Mouse (Mus musculus) liver, embryonic 14.5 days (tissue): ENCODE measurements around the gene Clcn5. TPM values are rescaled to one million over a fixed set of nuclear protein-coding genes. Genes with fewer than 3 reads are reported as not detected.

ENCODE experiments used
- ATAC-seq: fragments of 200-750 bp; cut with Nextera tagmentation; 2 replicates; pipeline ENCODE4 v1.8.0; 2017; ENCODE audit warnings: moderate number of reproducible peaks, mild to moderate bottlenecking, moderate library complexity; ENCODE audit not compliant: insufficient read depth
- DNase-seq, 3 experiments: peaks; one replicate each; pipeline ENCODE4 v3.0.0-alpha.2; 2012 to 2013; ENCODE audit warnings: low read depth in 3 of 3, low spot score in 3 of 3
- H3K27ac ChIP-seq: fragments of 300-500 bp; sonication (generic); 2 replicates; pipeline ENCODE4 v1.5.1; 2014; ENCODE audit warnings: moderate library complexity, mild to moderate bottlenecking, control low read depth, inconsistent platforms
- H3K27me3 ChIP-seq: fragments of 300-500 bp; sonication (generic); 2 replicates; pipeline ENCODE4 v1.6.1; 2014; ENCODE audit warnings: mild to moderate bottlenecking, low read length, moderate library complexity; ENCODE audit not compliant: control insufficient read depth, insufficient read depth
- H3K36me3 ChIP-seq: fragments of 300-500 bp; sonication (generic); replicated peaks from 2 replicates; pipeline ENCODE4 v1.6.1; 2014; ENCODE audit warnings: low read depth; ENCODE audit not compliant: control insufficient read depth, insufficient read depth
- H3K4me1 ChIP-seq, 2 experiments: fragments of 200-500 bp in 1 of 2; fragments of 300-500 bp in 1 of 2; sonication (generic) in 1 of 2; replicated peaks; 2 replicates each; pipeline ENCODE4 v1.6.1; 2012 to 2014; ENCODE audit warnings: antibody characterized with exemption in 1 of 2, inconsistent platforms in 1 of 2, low read length in 1 of 2; ENCODE audit not compliant: control insufficient read depth in 2 of 2, insufficient read depth in 2 of 2
- H3K4me2 ChIP-seq: fragments of 300-500 bp; sonication (generic); 2 replicates; pipeline ENCODE4 v1.6.1; 2014; ENCODE audit warnings: low read depth, mild to moderate bottlenecking, control low read depth, moderate library complexity
- H3K4me3 ChIP-seq, 2 experiments: fragments of 200-500 bp in 1 of 2; fragments of 300-500 bp in 1 of 2; sonication (generic) in 1 of 2; 2 replicates each; pipeline ENCODE4 v1.5.1; 2012 to 2014; ENCODE audit warnings: low read depth in 2 of 2, low read length in 2 of 2, mild to moderate bottlenecking in 2 of 2, control low read depth in 1 of 2, inconsistent platforms in 1 of 2, moderate library complexity in 1 of 2; ENCODE audit not compliant: insufficient read depth in 1 of 2
- H3K9ac ChIP-seq: fragments of 300-500 bp; sonication (generic); replicated peaks from 2 replicates; pipeline ENCODE4 v1.6.1; 2014; ENCODE audit warnings: mild to moderate bottlenecking, control low read depth, moderate library complexity
- H3K9me3 ChIP-seq: fragments of 300-500 bp; sonication (generic); 2 replicates; pipeline ENCODE4 v1.6.1; 2016; ENCODE audit warnings: low read length, mixed read lengths; ENCODE audit not compliant: control insufficient read depth
- CTCF ChIP-seq: IDR thresholded peaks from 2 replicates; pipeline ENCODE4 v1.5.1; 2016; ENCODE audit warnings: antibody characterized with exemption, low read depth, control low read depth
- EP300 ChIP-seq: IDR thresholded peaks from 2 replicates; pipeline ENCODE4 v1.6.1; 2016; ENCODE audit warnings: antibody characterized with exemption, low read depth
- WGBS: fragments of 180-500 bp; shearing (Covaris S2); extraction: QIAGEN DNeasy Blood & Tissue Kit; methylation state at CpG from one replicate; pipeline ENCODE4 v1.1.7; 2014; ENCODE audit not compliant: insufficient replicate concordance; 5-methylcytosine and 5-hydroxymethylcytosine counted together
- polyA plus RNA-seq, 2 experiments: library from polyadenylated mRNA; depleted of rRNA in 1 of 2; stranded (reverse) in 1 of 2; unstranded in 1 of 2; fragments of >200 nt; fragmentation: Nextera tagmentation in 1 of 2; extraction: Ambion mirVana in 1 of 2; gene quantifications; 2 replicates each; pipeline versions ENCODE4 v1.2.1 to v1.2.3; 2012 to 2014

The Clcn5 gene
- polyA plus RNA-seq, 2 experiments, result 2.2 to 3.4 TPM

DNA sequence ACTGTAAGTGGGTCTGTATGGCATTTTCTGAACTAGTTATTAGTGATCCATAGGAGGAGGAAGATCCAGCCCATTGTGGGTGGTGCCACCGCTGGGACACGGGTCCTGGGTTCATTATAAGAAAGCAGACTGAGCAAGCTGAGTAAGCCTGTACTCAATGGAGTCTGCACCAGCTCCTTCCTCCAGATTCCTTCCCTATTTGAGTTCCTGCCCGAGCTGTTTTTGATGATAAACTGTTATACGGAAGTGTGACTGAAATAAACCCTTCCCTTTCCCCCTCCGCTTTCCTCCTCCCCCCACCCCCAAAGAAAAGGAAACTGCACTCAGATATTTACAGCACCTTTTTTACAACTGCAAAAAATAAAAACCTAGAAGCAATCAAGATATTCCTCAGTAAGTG is 115.1 kb downstream of the Clcn5 start:
- no peak for TF ChIP-seq CTCF
- no peak for TF ChIP-seq EP300
- no peaks in the 10 kb centered on the region for H3K9me3 ChIP-seq
- H3K27ac ChIP-seq, result no peak overlapping the region
- no peak for DNase-seq
- no peaks in the 10 kb centered on the region for H3K4me1 ChIP-seq
- no peaks in the 10 kb centered on the region for H3K27me3 ChIP-seq
- H3K9ac ChIP-seq, result no peak overlapping the region
- WGBS, result 21% methylated on average over 5 of the region's 5 CpGs
- H3K36me3 ChIP-seq, result no peaks in the 10 kb centered on the region
- H3K4me3 ChIP-seq, result no peak overlapping the region
- no peak for ATAC-seq
- no peak overlapping the region for H3K4me2 ChIP-seq

DNA sequence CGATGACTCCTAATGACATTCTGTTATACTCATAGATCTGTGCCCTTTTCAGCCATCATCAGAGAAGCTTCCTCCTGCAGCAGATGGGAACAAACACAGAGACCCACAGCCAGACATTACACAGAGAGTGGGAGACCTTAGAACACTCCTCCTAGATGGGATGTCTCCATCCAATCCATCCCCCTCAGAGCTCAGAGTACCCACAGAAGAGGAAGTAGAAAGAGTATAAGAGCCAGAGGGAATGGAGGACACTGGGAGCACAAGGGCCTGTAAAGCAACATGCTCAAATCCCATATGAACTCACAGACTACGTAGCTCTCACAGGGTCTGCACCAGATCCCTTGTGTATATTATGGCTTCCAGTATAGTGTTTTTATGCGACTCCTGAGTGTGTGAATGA is 115.6 kb downstream of the Clcn5 start:
- Histone ChIP-seq H3K9me3 (no peaks in the 10 kb centered on the region), H3K36me3 (no peaks in the 10 kb centered on the region), H3K27me3 (no peaks in the 10 kb centered on the region), H3K4me3 (no peak overlapping the region), H3K27ac (no peak overlapping the region), H3K4me1 (no peaks in the 10 kb centered on the region), H3K9ac (no peak overlapping the region), H3K4me2 (no peak overlapping the region)
- ATAC-seq (no peak), DNase-seq (no peak)
- WGBS, result 75% methylated on average over 3 of the region's 3 CpGs
- no peak for TF ChIP-seq CTCF
- no peak for TF ChIP-seq EP300

DNA sequence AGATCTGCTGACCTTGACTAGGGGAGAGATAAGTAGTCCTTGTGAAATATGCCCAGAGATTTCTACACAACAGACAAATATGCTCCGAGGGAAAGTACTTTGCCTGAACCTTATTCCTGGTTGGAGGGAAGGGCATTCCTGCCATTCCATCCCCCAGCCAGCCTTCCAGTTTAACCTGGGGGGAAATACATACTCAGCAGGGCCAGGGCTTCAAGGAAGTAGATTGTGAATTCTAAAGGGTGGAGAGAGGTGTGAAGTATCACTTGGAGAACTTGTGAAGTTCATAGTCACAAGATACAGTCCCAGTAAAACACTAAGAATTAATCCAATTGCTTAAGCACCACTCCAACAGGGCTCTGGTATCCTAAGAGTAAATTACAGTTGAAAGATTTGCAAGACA is 121.3 kb downstream of the Clcn5 start:
- WGBS, result 48% methylated on average over 1 of the region's 1 CpGs
- Histone ChIP-seq H3K4me3 (no peak overlapping the region), H3K27me3 (no peaks in the 10 kb centered on the region), H3K4me2 (no peak overlapping the region), H3K9ac (no peak overlapping the region), H3K9me3 (no peaks in the 10 kb centered on the region), H3K4me1 (no peaks in the 10 kb centered on the region), H3K27ac (no peak overlapping the region), H3K36me3 (no peaks in the 10 kb centered on the region)
- DNase-seq, result no peak
- no peak for TF ChIP-seq EP300
- no peak for ATAC-seq

DNA sequence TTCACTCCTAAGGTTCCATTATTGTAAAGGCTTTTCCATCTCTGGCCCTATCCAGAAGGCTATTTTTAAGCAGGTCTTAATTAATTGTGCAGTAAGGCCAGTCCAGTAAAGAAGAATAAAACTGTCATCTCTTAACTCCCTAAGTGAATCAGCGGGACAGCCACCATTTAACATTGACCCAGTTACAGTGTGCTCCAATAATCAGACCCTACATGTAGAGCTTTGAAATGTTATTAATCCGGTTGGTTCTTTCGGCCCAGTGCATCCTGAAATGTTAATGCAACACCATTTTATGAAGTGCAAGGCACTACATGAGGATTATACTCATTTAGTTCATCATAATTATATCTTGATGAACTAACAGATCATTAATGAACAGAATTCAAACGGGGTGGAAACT is 128.3 kb downstream of the Clcn5 start:
- no peak overlapping the region for H3K4me3 ChIP-seq
- DNase-seq (no peak), ATAC-seq (no peak)
- TF ChIP-seq EP300, result no peak
- no peak for TF ChIP-seq CTCF
- H3K27ac ChIP-seq, result no peak overlapping the region
- 0 out of 4 replicates have a peak, but pooled peaks cover 0 to 2% of the 10 kb centered on the region in 2 experiments for H3K4me1 ChIP-seq
- no peak overlapping the region for H3K9ac ChIP-seq
- no peaks in the 10 kb centered on the region for H3K27me3 ChIP-seq
- no peak overlapping the region for H3K4me2 ChIP-seq
- no peaks in the 10 kb centered on the region for H3K9me3 ChIP-seq
- H3K36me3 ChIP-seq, result no peaks in the 10 kb centered on the region
- WGBS, result 69% methylated on average over 4 of the region's 4 CpGs

DNA sequence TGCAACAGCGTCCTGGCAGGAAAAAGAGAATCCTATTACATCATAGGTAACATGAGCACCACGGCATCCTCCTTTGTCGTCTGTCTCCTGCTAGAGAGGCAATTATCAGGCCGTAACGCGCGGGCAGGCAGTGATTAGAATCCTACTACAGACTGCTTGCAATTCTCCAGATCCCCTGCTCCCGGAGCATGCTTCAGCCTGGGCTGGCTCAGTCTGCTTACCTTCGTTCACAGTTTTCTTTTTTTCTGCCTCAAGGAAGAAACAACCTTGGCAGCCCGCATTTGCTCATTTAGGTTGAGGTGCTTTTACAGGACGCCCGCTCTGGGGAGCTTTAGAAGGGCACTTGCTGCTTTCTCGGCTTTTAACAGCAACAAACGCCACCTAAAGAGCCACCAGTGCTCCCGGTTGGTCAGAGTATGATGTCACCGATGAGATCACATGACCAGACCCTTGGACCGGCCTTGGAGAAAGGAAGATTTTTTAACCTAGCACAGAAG is 130.8 kb downstream of the Clcn5 start:
- Histone ChIP-seq H3K27me3 (no peaks in the 10 kb centered on the region), H3K9ac (no peak overlapping the region), H3K27ac (no peak overlapping the region), H3K9me3 (no peaks in the 10 kb centered on the region), H3K4me1 (0 out of 4 replicates have a peak, but pooled peaks cover 0 to 2% of the 10 kb centered on the region in 2 experiments), H3K36me3 (no peaks in the 10 kb centered on the region), H3K4me2 (peak overlapping the region; percentile 22), H3K4me3 (peak overlapping the region; percentile 28 to 46)
- DNase-seq, result peak in 1 of 3 experiments; percentile 7
- WGBS, result 18% methylated on average over 17 of the region's 17 CpGs
- TF ChIP-seq CTCF, result no peak
- TF ChIP-seq EP300, result no peak
- no peak for ATAC-seq
